Mouse (Mus musculus) intestine, postnatal 0 days (tissue): ENCODE measurements around the gene Smox. TPM values are rescaled to one million over a fixed set of nuclear protein-coding genes. Genes with fewer than 3 reads are reported as not detected.

Experiments
- ATAC-seq: fragments of 200-750 bp; cut with Nextera tagmentation; 2 replicates; pipeline ENCODE4 v1.8.0; 2017; ENCODE audit warnings: mild to moderate bottlenecking, moderate TSS enrichment, moderate library complexity
- H3K27ac ChIP-seq: fragments of 300-500 bp; sonication (generic); 2 replicates; pipeline ENCODE4 v1.5.1; 2014; ENCODE audit warnings: mild to moderate bottlenecking, low read depth, low read length, moderate library complexity
- H3K27me3 ChIP-seq: fragments of 300-500 bp; sonication (generic); replicated peaks from 2 replicates; pipeline ENCODE4 v1.6.1; 2014; ENCODE audit warnings: low read length, mixed read lengths; ENCODE audit not compliant: control insufficient read depth, insufficient read depth
- H3K36me3 ChIP-seq: fragments of 300-500 bp; sonication (generic); 2 replicates; pipeline ENCODE4 v1.6.1; 2014; ENCODE audit warnings: mild to moderate bottlenecking, moderate library complexity; ENCODE audit not compliant: control insufficient read depth, insufficient read depth
- H3K4me1 ChIP-seq: fragments of 300-500 bp; sonication (generic); replicated peaks from 2 replicates; pipeline ENCODE4 v1.6.1; 2014; ENCODE audit warnings: antibody characterized with exemption, low read length, mixed read lengths; ENCODE audit not compliant: control insufficient read depth, insufficient read depth
- H3K4me2 ChIP-seq: fragments of 300-500 bp; sonication (generic); replicated peaks from 2 replicates; pipeline ENCODE4 v1.6.1; 2014; ENCODE audit warnings: low read depth, mild to moderate bottlenecking, moderate library complexity
- H3K4me3 ChIP-seq: fragments of 300-500 bp; sonication (generic); 2 replicates; pipeline ENCODE4 v1.5.1; 2014; ENCODE audit warnings: low read depth, low read length
- H3K9ac ChIP-seq: fragments of 300-500 bp; sonication (generic); 2 replicates; pipeline ENCODE4 v1.6.1; 2014; ENCODE audit warnings: mild to moderate bottlenecking, low read depth, low read length
- H3K9me3 ChIP-seq: fragments of 300-500 bp; sonication (generic); 2 replicates; pipeline ENCODE4 v1.6.1; 2016; ENCODE audit warnings: mixed run types; ENCODE audit not compliant: control insufficient read depth
- CTCF ChIP-seq: sonication (generic); IDR thresholded peaks from 2 replicates; pipeline ENCODE4 v1.5.1; 2016; ENCODE audit warnings: low read depth, mild to moderate bottlenecking, control low read depth, antibody characterized with exemption, moderate library complexity
- WGBS: fragments of 180-500 bp; shearing (Covaris S2); extraction: QIAGEN DNeasy Blood & Tissue Kit; methylation state at CpG from one replicate; pipeline ENCODE4 v1.1.7; 2014; 5-methylcytosine and 5-hydroxymethylcytosine counted together
- polyA plus RNA-seq: library from polyadenylated mRNA; unstranded; fragments of >200 nt; fragmentation: Nextera tagmentation; extraction: Ambion mirVana; gene quantifications from 2 replicates; pipeline ENCODE4 v1.2.1, GENCODE M21; 2015

The Smox gene
- polyA plus RNA-seq, 1 experiment from 2014 or later: 19.9 TPM

DNA sequence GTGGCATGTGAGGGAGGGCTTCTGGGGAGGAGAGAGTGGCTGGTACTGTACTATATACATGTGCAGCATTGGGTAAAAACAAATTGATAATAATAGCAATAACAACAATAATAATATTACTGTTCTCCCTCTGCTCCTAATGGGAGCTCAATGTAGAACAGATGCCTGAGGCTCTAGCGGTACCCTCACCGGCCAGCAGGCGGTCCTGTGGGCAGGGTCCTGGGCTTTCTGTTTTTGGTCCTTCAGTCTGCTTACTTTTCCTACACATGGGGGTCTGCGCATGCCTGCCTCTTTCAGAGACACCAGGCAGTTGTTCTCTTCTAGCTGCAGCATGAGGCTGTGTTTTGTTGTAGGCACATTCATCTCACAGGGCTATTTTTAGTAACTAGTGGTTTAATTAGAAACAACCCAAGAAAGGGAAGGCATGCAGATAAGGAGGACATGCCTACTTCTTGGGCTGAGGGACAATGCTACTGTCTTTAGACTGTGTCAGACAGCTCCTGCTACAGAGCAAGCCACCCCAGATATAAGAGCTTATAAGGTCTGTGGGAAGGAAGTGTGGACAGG, 22.8 kb downstream of the Smox start:
- TF ChIP-seq CTCF: peak; percentile 31
- Histone ChIP-seq H3K27ac (no peak overlapping the region), H3K27me3 (no peaks in the 10 kb centered on the region), H3K9me3 (no peaks in the 10 kb centered on the region), H3K4me3 (no peak overlapping the region), H3K4me2 (no peak overlapping the region), H3K9ac (no peak overlapping the region), H3K36me3 (no peaks in the 10 kb centered on the region; the same call in 1 of the 2 replicates), H3K4me1 (no peaks in the 10 kb centered on the region)
- ATAC-seq: no peak
- WGBS: 90% methylated on average over 4 of the region's 4 CpGs

- H3K9ac ChIP-seq: no peak overlapping the region
- TF ChIP-seq CTCF: 0 out of 2 replicates have a peak, but pooled peaks have one; percentile 4
- WGBS: 92% methylated on average over 4 of the region's 4 CpGs
- no peak for ATAC-seq
- no peaks in the 10 kb centered on the region for H3K27me3 ChIP-seq
- no peak overlapping the region for H3K4me2 ChIP-seq
- no peaks in the 10 kb centered on the region for H3K9me3 ChIP-seq
- H3K4me3 ChIP-seq: no peak overlapping the region
- H3K4me1 ChIP-seq: no peaks in the 10 kb centered on the region
- H3K27ac ChIP-seq: no peak overlapping the region
- peaks cover 13% of the 10 kb centered on the region; the same call in 1 of the 2 replicates for H3K36me3 ChIP-seq
These were observed 26.3 kb downstream of the Smox start for GRCm38 (mm10) chr2:131517550-131517949.

- no peak overlapping the region for H3K27ac ChIP-seq
- no peak overlapping the region for H3K9ac ChIP-seq
- no peak for ATAC-seq
- H3K4me1 ChIP-seq: no peaks in the 10 kb centered on the region
- peaks cover 13% of the 10 kb centered on the region; the same call in 1 of the 2 replicates for H3K36me3 ChIP-seq
- no peak overlapping the region for H3K4me3 ChIP-seq
- 32% methylated on average over 3 of the region's 3 CpGs for WGBS
- TF ChIP-seq CTCF: no peak
- no peaks in the 10 kb centered on the region for H3K9me3 ChIP-seq
- H3K4me2 ChIP-seq: no peak overlapping the region
- H3K27me3 ChIP-seq: no peaks in the 10 kb centered on the region
These were observed 27.5 kb downstream of the Smox start for GRCm38 (mm10) chr2:131518790-131519189.

- no peak for ATAC-seq
- no peak for TF ChIP-seq CTCF
- H3K27me3 ChIP-seq: no peaks in the 10 kb centered on the region
- H3K9me3 ChIP-seq: no peaks in the 10 kb centered on the region
- H3K4me3 ChIP-seq: no peak overlapping the region
- H3K9ac ChIP-seq: no peak overlapping the region
- no peaks in the 10 kb centered on the region for H3K4me1 ChIP-seq
- no peak overlapping the region for H3K27ac ChIP-seq
- WGBS: 96% methylated on average over 19 of the region's 19 CpGs
- peaks cover 13% of the 10 kb centered on the region; the same call in 1 of the 2 replicates for H3K36me3 ChIP-seq
- no peak overlapping the region for H3K4me2 ChIP-seq
These were observed 29.4 kb downstream of the Smox start for GRCm38 (mm10) chr2:131520743-131521142.

DNA sequence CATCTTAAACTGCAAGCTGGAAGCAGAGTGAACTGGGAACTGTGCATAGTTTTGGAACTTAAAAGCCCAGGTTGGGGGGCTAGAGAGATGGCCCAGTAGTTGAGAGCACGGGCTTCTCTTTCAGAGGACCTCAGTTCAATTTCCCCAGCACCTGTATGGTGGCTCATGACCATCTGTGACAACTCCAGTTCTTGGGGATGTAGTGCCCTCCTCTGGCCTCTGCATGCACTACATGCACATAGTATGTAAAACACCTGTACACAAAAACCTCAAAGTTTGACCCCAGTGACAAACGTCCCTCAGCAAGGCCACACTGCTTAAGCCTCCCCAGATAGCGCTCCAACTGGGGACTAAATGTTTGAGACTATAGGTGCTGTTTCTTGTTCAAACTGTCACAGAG, 35.8 kb downstream of the Smox start:
- no peak for ATAC-seq
- TF ChIP-seq CTCF: peak; percentile 77
- Histone ChIP-seq H3K36me3 (no peaks in the 10 kb centered on the region), H3K9ac (no peak overlapping the region), H3K4me1 (no peaks in the 10 kb centered on the region), H3K27ac (no peak overlapping the region), H3K27me3 (no peaks in the 10 kb centered on the region), H3K9me3 (no peaks in the 10 kb centered on the region), H3K4me2 (no peak overlapping the region), H3K4me3 (no peak overlapping the region)
- WGBS: 55% methylated on average over 3 of the region's 3 CpGs

DNA sequence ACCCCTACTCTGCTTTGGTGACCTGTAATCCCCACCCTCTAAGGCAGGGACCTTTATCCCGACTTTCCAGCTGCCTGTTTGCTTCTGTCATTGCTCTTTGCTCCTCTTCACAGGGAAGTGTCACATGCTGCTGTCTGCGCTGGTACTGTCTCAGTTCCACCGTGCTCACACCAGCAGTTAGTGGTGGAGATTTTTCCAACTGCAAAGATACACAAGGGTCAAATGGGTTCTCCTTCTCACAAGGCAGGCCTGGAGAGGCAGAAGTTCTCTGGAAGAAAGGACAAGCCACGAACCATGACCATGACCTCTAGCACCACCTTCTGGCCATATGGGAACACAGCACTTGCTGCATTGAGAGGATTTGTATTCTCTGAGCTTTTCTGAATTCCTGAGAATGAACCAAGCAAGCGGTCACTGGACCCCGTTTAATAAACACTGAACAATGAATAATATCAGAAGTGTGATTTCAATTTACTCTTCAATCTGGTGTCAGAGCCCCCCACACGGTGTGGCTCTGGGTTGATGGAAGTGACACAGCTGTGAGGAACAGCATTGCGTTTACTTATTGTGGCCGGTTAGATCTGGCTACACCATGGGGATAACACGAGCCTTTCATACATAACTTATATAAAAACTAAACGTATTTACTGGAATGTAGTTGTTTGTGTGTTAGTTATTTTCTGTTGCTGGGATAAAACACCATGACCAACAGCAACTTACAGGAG, 38.8 kb downstream of the Smox start:
- H3K9me3 ChIP-seq: no peaks in the 10 kb centered on the region
- no peaks in the 10 kb centered on the region for H3K27me3 ChIP-seq
- no peak overlapping the region for H3K4me3 ChIP-seq
- no peak overlapping the region for H3K9ac ChIP-seq
- H3K4me1 ChIP-seq: no peaks in the 10 kb centered on the region
- WGBS: 34% methylated on average over 11 of the region's 11 CpGs
- peak; percentile 93 for TF ChIP-seq CTCF
- no peak overlapping the region for H3K27ac ChIP-seq
- no peaks in the 10 kb centered on the region for H3K36me3 ChIP-seq
- H3K4me2 ChIP-seq: no peak overlapping the region
- ATAC-seq: 0 out of 2 replicates have a peak, but pooled peaks have one; percentile 36
